In the genomic region with DNA sequence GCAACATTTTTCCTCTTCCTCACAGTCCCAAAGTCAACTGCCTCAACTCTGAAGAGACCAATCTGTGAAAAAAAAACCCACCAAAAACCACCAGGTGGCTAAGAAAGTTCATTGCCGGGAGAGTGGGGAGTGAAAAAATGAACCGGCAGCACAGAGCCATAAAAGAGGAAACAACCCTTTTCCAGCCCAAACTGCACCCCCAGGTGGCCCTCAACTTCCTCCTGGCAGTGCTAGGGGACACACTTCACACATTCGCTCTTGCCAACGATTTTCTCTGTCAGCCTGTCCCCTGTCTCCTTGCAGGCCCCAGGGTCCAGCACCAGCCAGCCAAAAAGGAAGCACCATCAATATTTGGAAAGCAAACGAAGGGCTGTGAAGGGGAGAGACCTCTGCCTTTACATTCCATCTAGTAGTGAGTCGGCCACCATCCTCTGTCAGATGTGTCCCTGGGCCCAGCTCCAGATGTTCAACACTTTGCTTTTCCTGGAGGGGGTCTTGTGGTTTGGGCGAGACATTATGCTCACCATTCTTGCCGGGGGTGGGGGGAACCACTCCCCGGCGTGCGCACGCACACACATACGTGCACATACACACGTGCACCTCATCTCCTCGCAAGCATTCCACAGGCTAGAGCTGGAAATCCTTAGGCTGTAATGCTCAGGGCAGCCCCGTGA, we compare ENCODE assay signal across 12 mouse cellular contexts. TPM values are rescaled to one million over a fixed set of nuclear protein-coding genes. Genes with fewer than 3 reads are reported as not detected.
DNase-seq lines count a peak whose midpoint lies in the region; ATAC-seq and TF ChIP-seq lines count a peak whose summit lies in the region.
"Had no signal": no experiment of that assay in that cellular context is flagged by ENCODE, and none has a peak within 500 bp of the region (broad histone marks: within the 10 kb centered on the region; RNA-seq: fewer than 3 reads in every experiment).

No protein-coding gene starts in this region.

- no peak overlapping the region for H3K27ac ChIP-seq in hindbrain, embryonic 11.5 days (ENCODE audit: low read depth, low read length)
- H3K27ac ChIP-seq in midbrain, embryonic 14.5 days (replicated peaks; ENCODE audit: low read depth, low read length), result no peak overlapping the region
- H3K27ac ChIP-seq: liver, embryonic 14.5 days had no signal

- H3K9me3 ChIP-seq in hindbrain, embryonic 11.5 days (ENCODE audit: control insufficient read depth, low read length), result no peaks in the 10 kb centered on the region
- no peaks in the 10 kb centered on the region for H3K9me3 ChIP-seq in midbrain, embryonic 14.5 days (ENCODE audit: control insufficient read depth, low read length)

- peak overlapping the region; percentile 19; the same call in 1 of the 2 replicates for H3K4me2 ChIP-seq in hindbrain, embryonic 11.5 days (replicated peaks; ENCODE audit: low read depth, low read length)
- peak overlapping the region; percentile 92 for H3K4me2 ChIP-seq in midbrain, embryonic 14.5 days (ENCODE audit: low read length)
- H3K4me2 ChIP-seq: heart, embryonic 11.5 days had no signal

- no peak for ATAC-seq in hindbrain, embryonic 11.5 days (ENCODE audit: low FRiP score)
- no peak for ATAC-seq in midbrain, embryonic 14.5 days (ENCODE audit: low FRiP score, low TSS enrichment)

- DNase-seq in cerebellum, adult 9-10 months, result peak; percentile 64
- no peak for DNase-seq in cerebellum, postnatal 36 days
- DNase-seq in B cell, adult 2 months, result peak; percentile 17 to 34
- DNase-seq in hindbrain, embryonic 11.5 days (ENCODE audit: low spot score), result no peak
- no peak for DNase-seq in midbrain, embryonic 14.5 days
- no peak for DNase-seq in lung, adult 2 months
- DNase-seq in adrenal gland, adult (ENCODE audit: inconsistent age in 2 of 2, low spot score in 1 of 2), result no peak
- DNase-seq in adrenal gland, adult 8-10 months, result no peak
- DNase-seq: kidney, postnatal 4 days; spleen, adult 18-20 months had no signal

- no peaks in the 10 kb centered on the region for H3K27me3 ChIP-seq in hindbrain, embryonic 11.5 days (ENCODE audit: control insufficient read depth, insufficient read depth, low read length)
- H3K27me3 ChIP-seq in midbrain, embryonic 14.5 days (ENCODE audit: control insufficient read depth, insufficient read depth, low read length), result no peaks in the 10 kb centered on the region

- no peaks in the 10 kb centered on the region for H3K36me3 ChIP-seq in hindbrain, embryonic 11.5 days (ENCODE audit: control insufficient read depth, insufficient read depth, low read length)
- H3K36me3 ChIP-seq in midbrain, embryonic 14.5 days (ENCODE audit: control insufficient read depth, insufficient read depth, low read length), result peaks cover 3% of the 10 kb centered on the region; the same call in 1 of the 2 replicates

- no peak overlapping the region for H3K9ac ChIP-seq in hindbrain, embryonic 11.5 days (ENCODE audit: low read depth, low read length)
- H3K9ac ChIP-seq in midbrain, embryonic 14.5 days (replicated peaks; ENCODE audit: low read length), result peak overlapping the region; percentile 32; the same call in 1 of the 2 replicates
- H3K9ac ChIP-seq: liver, embryonic 14.5 days had no signal

- peaks cover 29% of the 10 kb centered on the region for H3K4me1 ChIP-seq in hindbrain, embryonic 11.5 days (replicated peaks; ENCODE audit: control insufficient read depth, insufficient read depth, low read length)
- peaks cover 70% of the 10 kb centered on the region for H3K4me1 ChIP-seq in midbrain, embryonic 14.5 days (ENCODE audit: control insufficient read depth, insufficient read depth, low read length)
- no peaks in the 10 kb centered on the region; the same call in 1 of the 2 replicates for H3K4me1 ChIP-seq in lung, adult 2 months (ENCODE audit: control insufficient read depth, insufficient read depth, low read length)

- TF ChIP-seq POLR2A in lung, adult 2 months (IDR thresholded peaks at IDR 0.05; ENCODE audit: borderline replicate concordance, extremely low read depth, low read depth, low read length), result no peak

- 83% methylated on average over 16 of the region's 16 CpGs for WGBS in hindbrain, embryonic 11.5 days
- 76% methylated on average over 16 of the region's 16 CpGs for WGBS in midbrain, embryonic 14.5 days
- 62% methylated on average over 16 of the region's 16 CpGs for WGBS in lung, adult 2 months

- H3K4me3 ChIP-seq in hindbrain, embryonic 11.5 days (ENCODE audit: low read depth, low read length), result no peak overlapping the region
- H3K4me3 ChIP-seq in midbrain, embryonic 14.5 days (replicated peaks; ENCODE audit: low read depth, low read length), result peak overlapping the region; percentile 93; the same call in 1 of the 2 replicates
- H3K4me3 ChIP-seq in lung, adult 2 months (replicated peaks; ENCODE audit: extremely low read depth, low read depth, low read length), result no peak overlapping the region

- no peak for TF ChIP-seq CTCF in lung, adult 2 months (IDR thresholded peaks at IDR 0.05; ENCODE audit: insufficient read depth, low read length)

RNA-seq across cellular contexts. Expression of a gene that starts 3.1 kb away (rescaled TPM):
- polyA plus RNA-seq in hindbrain, embryonic 11.5 days (2014; fragmentation: Nextera tagmentation; extraction: Ambion mirVana), result 18.5 and 20.1 TPM in 2 replicates
- 27.6 and 32.8 TPM in 2 replicates for polyA plus RNA-seq in midbrain, embryonic 14.5 days (2014; fragmentation: Nextera tagmentation; extraction: Ambion mirVana)
- polyA plus RNA-seq in lung, adult 2 months (2012; rRNA removed), result 4.6 and 6.8 TPM in 2 replicates
- 10 to 100 TPM; 20.6 to 36.8 (median 29.4) TPM for total RNA-seq in adrenal gland, adult 8-10 months (2022)

RNA-seq across cellular contexts. Expression of a gene that starts 53.3 kb away (rescaled TPM):
- polyA plus RNA-seq in hindbrain, embryonic 11.5 days (2014; fragmentation: Nextera tagmentation; extraction: Ambion mirVana), result 34.4 and 40.3 TPM in 2 replicates
- polyA plus RNA-seq in midbrain, embryonic 14.5 days (2014; fragmentation: Nextera tagmentation; extraction: Ambion mirVana), result 19.1 and 40.0 TPM in 2 replicates
- polyA plus RNA-seq in lung, adult 2 months (2012; rRNA removed), result 65.1 and 67.3 TPM in 2 replicates
- total RNA-seq in adrenal gland, adult 8-10 months (2022), result 100 to 1,000 TPM in 2 of 4 experiments, 10 to 100 TPM in 2; 63.2 to 103 (median 86.1) TPM

Comparison
In these comparisons a context has a peak if more than half of its experiments do, and no peak if none do; other contexts are left out.
1. DNase-seq: peak in cerebellum, adult 9-10 months (single experiment) and B cell, adult 2 months (2 of 2); none in cerebellum, postnatal 36 days (0 of 2), hindbrain, embryonic 11.5 days (single experiment), midbrain, embryonic 14.5 days (single experiment), lung, adult 2 months (single experiment), adrenal gland, adult (0 of 2) and adrenal gland, adult 8-10 months (single experiment).